Mouse (Mus musculus): ENCODE results near the gene Ppp1r14b. TPM values are rescaled to one million over a fixed set of nuclear protein-coding genes. Genes with fewer than 3 reads are reported as not detected.

The Ppp1r14b gene
- total and polyA plus RNA-seq, 2 experiments from 2014 or later: 201 to 226 TPM

DNA sequence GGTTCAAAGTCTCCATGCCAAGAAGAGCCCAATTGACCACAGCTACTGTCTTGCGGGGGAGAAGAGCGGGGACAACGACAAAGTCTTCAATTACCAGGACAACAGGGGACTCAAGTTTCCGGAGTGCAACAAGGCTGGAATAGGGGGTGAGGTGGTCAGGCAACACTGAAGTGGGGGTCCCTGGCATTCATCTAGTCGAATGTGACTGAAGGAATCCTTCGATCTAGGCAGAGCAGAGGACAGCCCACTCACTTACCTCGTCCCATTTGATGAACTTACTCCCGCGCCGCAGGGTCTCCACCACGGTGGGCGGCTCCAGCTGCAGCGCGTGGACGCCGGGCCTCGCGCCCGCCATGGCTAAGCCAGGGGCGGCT is 5.5 kb upstream of the Ppp1r14b start:
- Histone ChIP-seq H3K4me2 (ENCODE audit: low read depth) (peak overlapping the region; percentile 39), H3K9me3 (ENCODE audit: low read length) (no peaks in the 10 kb centered on the region), H3K36me3 (ENCODE audit: insufficient read depth) (no peaks in the 10 kb centered on the region), H3K4me1 (ENCODE audit: insufficient read depth) (0 out of 2 replicates have a peak, but pooled peaks cover 3% of the 10 kb centered on the region), H3K4me3 (ENCODE audit: low read depth, low read length) (peak overlapping the region; percentile 35), H3K27ac (ENCODE audit: low read depth, low read length) (no peak overlapping the region), H3K27me3 (ENCODE audit: insufficient read depth, low read length) (no peaks in the 10 kb centered on the region), H3K9ac (peak overlapping the region; percentile 11; the same call in 1 of the 2 replicates)
- 3% methylated on average over 20 of the region's 20 CpGs for WGBS
- ATAC-seq (no peak), DNase-seq (no peak)
- no peak for TF ChIP-seq CTCF (IDR thresholded peaks at IDR 0.05; ENCODE audit: low read depth)

DNA sequence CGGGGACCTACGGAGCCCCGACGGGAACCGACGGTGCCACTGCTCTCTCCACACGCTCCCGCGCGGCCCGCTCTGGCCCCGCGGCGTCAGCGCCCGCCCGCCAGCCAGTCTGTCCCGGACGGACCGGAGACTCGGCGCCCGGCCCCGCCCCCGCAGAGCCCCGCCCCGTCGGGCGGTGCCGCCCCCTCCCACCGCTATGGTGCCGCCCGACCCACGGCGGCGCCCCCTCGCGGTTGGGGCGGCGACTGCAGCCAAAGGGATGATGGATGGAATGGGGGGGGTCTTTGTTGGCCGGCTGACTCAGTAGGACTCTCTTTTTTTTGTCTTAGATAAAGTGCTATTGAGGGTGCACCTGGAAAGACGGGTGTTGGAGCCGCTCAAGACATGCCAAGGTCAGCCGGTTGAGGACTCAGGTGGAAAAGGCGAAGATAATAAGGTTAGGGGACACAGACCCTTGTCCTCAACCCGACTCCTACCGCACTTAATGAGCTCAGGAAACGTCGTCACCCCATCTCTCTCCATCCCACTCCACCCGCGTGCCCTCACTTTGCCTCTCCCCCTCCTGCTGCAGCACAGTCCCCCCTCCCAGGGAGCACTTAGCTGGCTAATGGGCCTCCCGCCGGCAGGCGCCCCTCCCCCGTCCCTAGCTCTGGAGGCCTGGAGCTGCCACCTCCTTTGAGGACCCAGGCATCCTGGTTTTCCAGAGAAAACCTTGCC is 4.9 kb upstream of the Ppp1r14b start:
- WGBS: 2% methylated on average over 52 of the region's 55 CpGs
- Histone ChIP-seq H3K9ac (peak overlapping the region; percentile 11; the same call in 1 of the 2 replicates), H3K4me2 (ENCODE audit: low read depth) (peak overlapping the region; percentile 39), H3K4me3 (ENCODE audit: low read depth, low read length) (peak overlapping the region; percentile 35), H3K27me3 (ENCODE audit: insufficient read depth, low read length) (no peaks in the 10 kb centered on the region), H3K36me3 (ENCODE audit: insufficient read depth) (no peaks in the 10 kb centered on the region), H3K27ac (ENCODE audit: low read depth, low read length) (no peak overlapping the region), H3K9me3 (ENCODE audit: low read length) (no peaks in the 10 kb centered on the region), H3K4me1 (ENCODE audit: insufficient read depth) (0 out of 2 replicates have a peak, but pooled peaks cover 3% of the 10 kb centered on the region)
- peak; percentile 35 for DNase-seq
- TF ChIP-seq CTCF (IDR thresholded peaks at IDR 0.05; ENCODE audit: low read depth): peak; percentile 52
- peak; percentile 10; the same call in 1 of the 2 replicates for ATAC-seq

- Histone ChIP-seq H3K4me3 (ENCODE audit: low read depth, low read length) (no peak overlapping the region), H3K9ac (no peak overlapping the region), H3K27me3 (ENCODE audit: insufficient read depth, low read length) (no peaks in the 10 kb centered on the region), H3K9me3 (ENCODE audit: low read length) (no peaks in the 10 kb centered on the region), H3K27ac (ENCODE audit: low read depth, low read length) (no peak overlapping the region), H3K4me1 (ENCODE audit: insufficient read depth) (0 out of 2 replicates have a peak, but pooled peaks cover 3% of the 10 kb centered on the region), H3K4me2 (ENCODE audit: low read depth) (peak overlapping the region; percentile 39), H3K36me3 (ENCODE audit: insufficient read depth) (no peaks in the 10 kb centered on the region)
- TF ChIP-seq CTCF (IDR thresholded peaks at IDR 0.05; ENCODE audit: low read depth): no peak
- 17% methylated on average over 11 of the region's 11 CpGs for WGBS
- ATAC-seq (no peak), DNase-seq (no peak)
Observed at GRCm38 (mm10) chr19:6970460-6971085, 4.2 kb upstream of the Ppp1r14b start.

GRCm38 (mm10) chr19:6971644-6972043 is 3.1 kb upstream of the Ppp1r14b start:
- no peak overlapping the region for H3K4me2 ChIP-seq (ENCODE audit: low read depth)
- H3K4me3 ChIP-seq (ENCODE audit: low read depth, low read length): no peak overlapping the region
- no peak for TF ChIP-seq CTCF (IDR thresholded peaks at IDR 0.05; ENCODE audit: low read depth)
- H3K9me3 ChIP-seq (ENCODE audit: low read length): no peaks in the 10 kb centered on the region
- H3K27ac ChIP-seq (ENCODE audit: low read depth, low read length): no peak overlapping the region
- peaks cover 6% of the 10 kb centered on the region; the same call in 1 of the 2 replicates for H3K4me1 ChIP-seq (ENCODE audit: insufficient read depth)
- WGBS: 58% methylated on average over 6 of the region's 6 CpGs
- no peaks in the 10 kb centered on the region for H3K36me3 ChIP-seq (ENCODE audit: insufficient read depth)
- no peak for ATAC-seq
- no peak for DNase-seq
- H3K9ac ChIP-seq: no peak overlapping the region
- H3K27me3 ChIP-seq (ENCODE audit: insufficient read depth, low read length): no peaks in the 10 kb centered on the region

GRCm38 (mm10) chr19:6972247-6972917 is 2.4 kb upstream of the Ppp1r14b start:
- H3K4me1 ChIP-seq (ENCODE audit: insufficient read depth): peaks cover 8% of the 10 kb centered on the region; the same call in 1 of the 2 replicates
- no peak for ATAC-seq
- no peak for DNase-seq
- WGBS: 75% methylated on average over 13 of the region's 13 CpGs
- H3K36me3 ChIP-seq (ENCODE audit: insufficient read depth): no peaks in the 10 kb centered on the region; the same call in 1 of the 2 replicates
- no peaks in the 10 kb centered on the region for H3K9me3 ChIP-seq (ENCODE audit: low read length)
- no peak for TF ChIP-seq CTCF (IDR thresholded peaks at IDR 0.05; ENCODE audit: low read depth)
- no peak overlapping the region for H3K27ac ChIP-seq (ENCODE audit: low read depth, low read length)
- no peak overlapping the region for H3K9ac ChIP-seq
- H3K4me2 ChIP-seq (ENCODE audit: low read depth): no peak overlapping the region
- no peaks in the 10 kb centered on the region for H3K27me3 ChIP-seq (ENCODE audit: insufficient read depth, low read length)
- H3K4me3 ChIP-seq (ENCODE audit: low read depth, low read length): no peak overlapping the region

GRCm38 (mm10) chr19:6973581-6974190 is 1.1 kb upstream of the Ppp1r14b start:
- H3K4me1 ChIP-seq (ENCODE audit: insufficient read depth): peaks cover 8% of the 10 kb centered on the region
- H3K4me3 ChIP-seq (ENCODE audit: low read depth, low read length): peak overlapping the region; percentile 82
- H3K9ac ChIP-seq: peak overlapping the region; percentile 80
- no peaks in the 10 kb centered on the region for H3K9me3 ChIP-seq (ENCODE audit: low read length)
- no peak for ATAC-seq
- peaks cover 9% of the 10 kb centered on the region for H3K36me3 ChIP-seq (ENCODE audit: insufficient read depth)
- WGBS: 31% methylated on average over 12 of the region's 12 CpGs
- no peak for TF ChIP-seq CTCF (IDR thresholded peaks at IDR 0.05; ENCODE audit: low read depth)
- peak overlapping the region; percentile 85 for H3K27ac ChIP-seq (ENCODE audit: low read depth, low read length)
- H3K4me2 ChIP-seq (ENCODE audit: low read depth): peak overlapping the region; percentile 75
- no peaks in the 10 kb centered on the region for H3K27me3 ChIP-seq (ENCODE audit: insufficient read depth, low read length)
- DNase-seq: no peak
